Mouse (Mus musculus): ENCODE data around the gene Atad5. TPM values are rescaled to one million over a fixed set of nuclear protein-coding genes. Genes with fewer than 3 reads are reported as not detected.
"Not testable (repeated sequence)": the region's sequence is repeated elsewhere in the genome, so short reads cannot be mapped to it uniquely, and the experiment has no call there.

Atad5 gene
- polyA plus RNA-seq, 1 experiment from 2014 or later = 17.7 TPM

DNA sequence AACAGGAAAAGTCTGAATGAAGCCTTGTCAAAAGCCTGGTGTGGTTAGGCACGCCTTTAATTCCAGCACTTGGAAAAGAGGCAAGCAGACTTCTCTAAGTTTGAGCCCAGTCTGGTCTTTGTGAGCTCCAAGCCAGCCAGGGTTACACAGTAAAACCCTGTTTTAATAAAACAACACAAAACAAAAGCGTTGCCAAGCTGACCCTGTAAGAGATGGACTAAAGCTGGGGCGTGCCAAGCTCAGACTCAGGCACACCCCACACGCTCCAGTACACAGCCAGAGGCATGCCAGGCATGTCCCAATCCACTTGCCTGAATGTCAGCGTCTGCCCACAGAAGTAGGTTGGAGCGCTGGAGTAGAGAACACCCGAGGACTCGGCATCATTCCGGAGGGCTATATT lies 33.1 kb upstream of the Atad5 start:
- peaks cover 5% of the 10 kb centered on the region; the same call in 1 of the 2 replicates for H3K36me3 ChIP-seq (ENCODE audit: control insufficient read depth, insufficient read depth, low read length)

DNA sequence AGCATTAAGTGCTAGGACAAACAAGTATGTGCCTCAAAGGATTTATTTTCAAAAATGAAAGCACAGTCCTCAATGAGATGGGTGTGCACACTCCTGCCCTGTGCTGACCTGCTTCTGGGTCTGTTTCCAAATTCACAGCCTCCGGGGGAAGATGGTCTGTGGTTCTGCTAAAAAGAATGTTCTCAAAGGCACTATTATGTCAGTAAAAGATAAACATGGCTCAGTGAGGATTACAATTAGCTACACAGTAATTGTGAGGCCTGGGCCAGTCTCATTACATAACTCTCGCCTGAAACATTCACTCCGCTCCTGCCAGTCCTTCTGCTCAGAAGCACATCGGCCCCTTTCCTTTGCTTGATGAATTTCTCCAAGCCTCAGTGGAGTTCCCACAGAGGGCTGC lies 27.0 kb upstream of the Atad5 start:
- 89% methylated on average over 4 of the region's 4 CpGs for WGBS
- Histone ChIP-seq H3K27ac (ENCODE audit: low read depth, low read length) (no peak overlapping the region), H3K9ac (ENCODE audit: low read depth, low read length) (no peak overlapping the region), H3K9me3 (ENCODE audit: control insufficient read depth, low read length) (no peaks in the 10 kb centered on the region), H3K36me3 (ENCODE audit: control insufficient read depth, insufficient read depth, low read length) (peaks cover 5% of the 10 kb centered on the region; the same call in 1 of the 2 replicates), H3K27me3 (ENCODE audit: control insufficient read depth, insufficient read depth, low read length) (no peaks in the 10 kb centered on the region), H3K4me3 (ENCODE audit: low read depth, low read length) (no peak overlapping the region), H3K4me2 (replicated peaks; ENCODE audit: low read depth, low read length) (no peak overlapping the region), H3K4me1 (replicated peaks; ENCODE audit: control insufficient read depth, insufficient read depth, low read length) (no peaks in the 10 kb centered on the region)
- ATAC-seq (ENCODE audit: low FRiP score) (no peak), DNase-seq (ENCODE audit: low spot score) (no peak)

More for the DNA sequence above, 33.1 kb upstream of the Atad5 start:
- no peak for ATAC-seq (ENCODE audit: low FRiP score)
- Histone ChIP-seq H3K4me3 (ENCODE audit: low read depth, low read length) (no peak overlapping the region), H3K27me3 (ENCODE audit: control insufficient read depth, insufficient read depth, low read length) (no peaks in the 10 kb centered on the region), H3K4me2 (replicated peaks; ENCODE audit: low read depth, low read length) (no peak overlapping the region), H3K9ac (ENCODE audit: low read depth, low read length) (no peak overlapping the region), H3K27ac (ENCODE audit: low read depth, low read length) (no peak overlapping the region), H3K4me1 (replicated peaks; ENCODE audit: control insufficient read depth, insufficient read depth, low read length) (no peaks in the 10 kb centered on the region), H3K9me3 (ENCODE audit: control insufficient read depth, low read length) (no peaks in the 10 kb centered on the region)
- DNase-seq (ENCODE audit: low spot score) = no peak
- 95% methylated on average over 9 of the region's 9 CpGs for WGBS

DNA sequence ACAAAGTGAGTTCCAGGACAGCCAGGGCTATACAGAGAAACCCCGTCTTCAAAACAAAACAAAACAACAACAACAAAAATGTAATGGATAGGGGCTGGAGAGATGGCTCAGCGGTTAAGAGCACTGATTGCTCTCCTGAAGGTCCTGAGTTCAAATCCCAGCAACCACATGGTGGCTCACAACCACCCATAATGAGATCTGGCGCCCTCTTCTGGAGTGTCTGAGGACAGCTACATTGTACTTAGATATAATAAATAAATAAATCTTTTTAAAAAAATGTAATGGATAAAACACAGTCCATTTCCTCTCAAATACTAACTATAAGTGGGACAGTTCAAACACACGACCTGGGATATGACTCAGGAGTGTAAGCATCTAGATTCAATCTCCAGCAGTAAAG lies 22.8 kb upstream of the Atad5 start:
- H3K27me3 ChIP-seq (ENCODE audit: control insufficient read depth, insufficient read depth, low read length); H3K36me3 ChIP-seq (ENCODE audit: control insufficient read depth, insufficient read depth, low read length); H3K4me2 ChIP-seq (replicated peaks; ENCODE audit: low read depth, low read length); H3K27ac ChIP-seq (ENCODE audit: low read depth, low read length); H3K4me3 ChIP-seq (ENCODE audit: low read depth, low read length); H3K4me1 ChIP-seq (replicated peaks; ENCODE audit: control insufficient read depth, insufficient read depth, low read length); ATAC-seq (ENCODE audit: low FRiP score); H3K9me3 ChIP-seq (ENCODE audit: control insufficient read depth, low read length); DNase-seq (ENCODE audit: low spot score); H3K9ac ChIP-seq (ENCODE audit: low read depth, low read length): not testable (repeated sequence)
- 86% methylated on average over 4 of the region's 4 CpGs for WGBS

DNA sequence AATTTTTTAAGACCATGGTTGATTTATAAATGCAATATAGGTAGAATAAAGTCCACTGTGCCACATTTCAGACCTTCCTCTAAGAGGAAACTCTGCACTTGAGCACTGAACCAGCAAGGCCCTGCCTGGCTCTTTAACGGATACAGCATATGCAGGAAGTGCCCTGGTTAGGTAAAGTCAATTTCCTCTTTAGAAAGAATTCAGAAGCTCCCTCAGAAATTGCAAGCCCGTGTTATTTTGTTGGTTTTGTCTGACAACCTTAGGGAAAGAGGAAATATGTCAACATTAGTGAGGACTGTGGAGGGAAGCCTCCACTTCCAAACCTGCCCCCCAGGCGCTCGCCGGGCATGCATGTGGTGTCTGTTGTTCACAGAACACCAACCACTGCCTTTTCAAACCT lies 21.6 kb upstream of the Atad5 start:
- no peak overlapping the region for H3K9ac ChIP-seq (ENCODE audit: low read depth, low read length)
- no peaks in the 10 kb centered on the region for H3K9me3 ChIP-seq (ENCODE audit: control insufficient read depth, low read length)
- H3K36me3 ChIP-seq (ENCODE audit: control insufficient read depth, insufficient read depth, low read length) = no peaks in the 10 kb centered on the region
- H3K27ac ChIP-seq (ENCODE audit: low read depth, low read length) = no peak overlapping the region
- no peak overlapping the region for H3K4me3 ChIP-seq (ENCODE audit: low read depth, low read length)
- no peak overlapping the region for H3K4me2 ChIP-seq (replicated peaks; ENCODE audit: low read depth, low read length)
- WGBS = 91% methylated on average over 5 of the region's 5 CpGs
- no peaks in the 10 kb centered on the region for H3K4me1 ChIP-seq (replicated peaks; ENCODE audit: control insufficient read depth, insufficient read depth, low read length)
- ATAC-seq (ENCODE audit: low FRiP score) (no peak), DNase-seq (ENCODE audit: low spot score) (no peak)
- H3K27me3 ChIP-seq (ENCODE audit: control insufficient read depth, insufficient read depth, low read length) = no peaks in the 10 kb centered on the region

GRCm38 (mm10) chr11:80069815-80070214 lies 19.4 kb upstream of the Atad5 start:
- Histone ChIP-seq H3K4me1 (replicated peaks; ENCODE audit: control insufficient read depth, insufficient read depth, low read length) (no peaks in the 10 kb centered on the region), H3K9me3 (ENCODE audit: control insufficient read depth, low read length) (no peaks in the 10 kb centered on the region), H3K9ac (ENCODE audit: low read depth, low read length) (no peak overlapping the region), H3K27me3 (ENCODE audit: control insufficient read depth, insufficient read depth, low read length) (no peaks in the 10 kb centered on the region), H3K27ac (ENCODE audit: low read depth, low read length) (no peak overlapping the region), H3K36me3 (ENCODE audit: control insufficient read depth, insufficient read depth, low read length) (no peaks in the 10 kb centered on the region), H3K4me2 (replicated peaks; ENCODE audit: low read depth, low read length) (no peak overlapping the region), H3K4me3 (ENCODE audit: low read depth, low read length) (no peak overlapping the region)
- DNase-seq (ENCODE audit: low spot score) (no peak), ATAC-seq (ENCODE audit: low FRiP score) (no peak)
- WGBS = 87% methylated on average over 3 of the region's 3 CpGs

DNA sequence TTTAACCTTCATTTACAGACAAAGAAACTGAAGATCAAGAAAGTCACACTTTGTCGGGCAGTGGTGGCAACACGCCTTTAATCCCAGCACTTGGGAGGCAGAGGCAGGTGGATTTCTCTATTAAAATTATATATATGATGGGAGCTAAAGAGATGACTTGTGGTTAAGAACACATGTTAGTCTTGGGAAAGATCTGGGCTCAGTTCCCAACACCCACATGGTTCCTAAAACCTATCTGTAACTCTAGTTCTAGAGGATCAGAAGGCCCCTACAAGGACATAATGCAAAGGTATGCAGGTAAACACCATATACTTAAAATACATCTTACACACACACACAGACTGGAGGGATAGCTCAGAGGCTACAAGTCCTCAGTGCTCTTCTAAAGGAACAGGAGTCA lies 18.2 kb upstream of the Atad5 start:
- Histone ChIP-seq H3K36me3 (ENCODE audit: control insufficient read depth, insufficient read depth, low read length) (no peaks in the 10 kb centered on the region), H3K4me2 (replicated peaks; ENCODE audit: low read depth, low read length) (no peak overlapping the region), H3K9ac (ENCODE audit: low read depth, low read length) (no peak overlapping the region), H3K27me3 (ENCODE audit: control insufficient read depth, insufficient read depth, low read length) (no peaks in the 10 kb centered on the region), H3K4me1 (replicated peaks; ENCODE audit: control insufficient read depth, insufficient read depth, low read length) (no peaks in the 10 kb centered on the region), H3K9me3 (ENCODE audit: control insufficient read depth, low read length) (no peaks in the 10 kb centered on the region), H3K27ac (ENCODE audit: low read depth, low read length) (no peak overlapping the region), H3K4me3 (ENCODE audit: low read depth, low read length) (no peak overlapping the region)
- WGBS = 100% methylated on average over 2 of the region's 2 CpGs
- no peak for ATAC-seq (ENCODE audit: low FRiP score)
- DNase-seq (ENCODE audit: low spot score) = no peak

DNA sequence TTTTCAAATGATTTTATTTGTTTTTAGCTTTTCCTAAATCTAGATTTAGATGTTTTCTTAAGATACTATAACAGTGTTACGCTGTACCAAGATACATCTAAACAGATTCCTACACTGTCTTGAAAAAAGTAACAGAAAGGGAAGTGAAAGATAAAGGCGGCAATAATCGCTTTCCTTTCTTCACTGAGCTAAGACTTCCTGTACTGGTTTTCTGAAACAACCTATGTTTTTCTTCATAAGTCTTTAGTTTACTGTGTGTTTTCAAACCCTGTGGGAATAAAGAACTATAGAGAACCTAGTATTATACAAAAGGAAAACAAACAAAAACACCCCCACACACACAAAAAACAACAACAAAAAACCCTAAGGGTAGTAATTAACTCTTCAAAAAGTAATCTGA lies 16.8 kb upstream of the Atad5 start:
- no peak overlapping the region for H3K9ac ChIP-seq (ENCODE audit: low read depth, low read length)
- H3K27ac ChIP-seq (ENCODE audit: low read depth, low read length) = no peak overlapping the region
- H3K27me3 ChIP-seq (ENCODE audit: control insufficient read depth, insufficient read depth, low read length) = no peaks in the 10 kb centered on the region
- H3K4me2 ChIP-seq (replicated peaks; ENCODE audit: low read depth, low read length) = no peak overlapping the region
- H3K4me1 ChIP-seq (replicated peaks; ENCODE audit: control insufficient read depth, insufficient read depth, low read length) = no peaks in the 10 kb centered on the region
- no peaks in the 10 kb centered on the region for H3K9me3 ChIP-seq (ENCODE audit: control insufficient read depth, low read length)
- DNase-seq (ENCODE audit: low spot score) = no peak
- H3K4me3 ChIP-seq (ENCODE audit: low read depth, low read length) = no peak overlapping the region
- ATAC-seq (ENCODE audit: low FRiP score) = no peak
- no peaks in the 10 kb centered on the region for H3K36me3 ChIP-seq (ENCODE audit: control insufficient read depth, insufficient read depth, low read length)
- 92% methylated on average over 3 of the region's 3 CpGs for WGBS

GRCm38 (mm10) chr11:80075608-80076277 lies 13.5 kb upstream of the Atad5 start:
- WGBS = 97% methylated on average over 5 of the region's 5 CpGs
- H3K9ac ChIP-seq (ENCODE audit: low read depth, low read length) = no peak overlapping the region
- DNase-seq (ENCODE audit: low spot score) = no peak
- no peaks in the 10 kb centered on the region for H3K36me3 ChIP-seq (ENCODE audit: control insufficient read depth, insufficient read depth, low read length)
- no peaks in the 10 kb centered on the region for H3K9me3 ChIP-seq (ENCODE audit: control insufficient read depth, low read length)
- no peak for ATAC-seq (ENCODE audit: low FRiP score)
- H3K27ac ChIP-seq (ENCODE audit: low read depth, low read length) = no peak overlapping the region
- 0 out of 2 replicates have a peak, but pooled peaks cover 2% of the 10 kb centered on the region for H3K4me1 ChIP-seq (replicated peaks; ENCODE audit: control insufficient read depth, insufficient read depth, low read length)
- H3K27me3 ChIP-seq (ENCODE audit: control insufficient read depth, insufficient read depth, low read length) = no peaks in the 10 kb centered on the region
- no peak overlapping the region for H3K4me3 ChIP-seq (ENCODE audit: low read depth, low read length)
- H3K4me2 ChIP-seq (replicated peaks; ENCODE audit: low read depth, low read length) = no peak overlapping the region

GRCm38 (mm10) chr11:80077784-80078545 lies 11.2 kb upstream of the Atad5 start:
- Histone ChIP-seq H3K4me1 (replicated peaks; ENCODE audit: control insufficient read depth, insufficient read depth, low read length) (0 out of 2 replicates have a peak, but pooled peaks cover 2% of the 10 kb centered on the region), H3K9me3 (ENCODE audit: control insufficient read depth, low read length) (no peaks in the 10 kb centered on the region), H3K9ac (ENCODE audit: low read depth, low read length) (no peak overlapping the region), H3K4me3 (ENCODE audit: low read depth, low read length) (no peak overlapping the region), H3K27me3 (ENCODE audit: control insufficient read depth, insufficient read depth, low read length) (no peaks in the 10 kb centered on the region), H3K4me2 (replicated peaks; ENCODE audit: low read depth, low read length) (no peak overlapping the region), H3K27ac (ENCODE audit: low read depth, low read length) (no peak overlapping the region), H3K36me3 (ENCODE audit: control insufficient read depth, insufficient read depth, low read length) (no peaks in the 10 kb centered on the region)
- WGBS = 78% methylated on average over 13 of the region's 14 CpGs
- DNase-seq (ENCODE audit: low spot score) = no peak
- no peak for ATAC-seq (ENCODE audit: low FRiP score)
